Mouse (Mus musculus) liver, postnatal 0 days (tissue): Measurements from ENCODE around the gene Purb. TPM values are rescaled to one million over a fixed set of nuclear protein-coding genes. Genes with fewer than 3 reads are reported as not detected.

Experiments used
- ATAC-seq: fragments of 200-750 bp; cut with Nextera tagmentation; 2 replicates; pipeline ENCODE4 v1.8.0; 2017; ENCODE audit warnings: mild to moderate bottlenecking, moderate library complexity
- DNase-seq: peaks from one replicate; pipeline ENCODE4 v3.0.0-alpha.2; 2016
- H3K27ac ChIP-seq: fragments of 300-500 bp; sonication (generic); 2 replicates; pipeline ENCODE4 v1.5.1; 2014; ENCODE audit warnings: antibody characterized with exemption, moderate library complexity, mild to moderate bottlenecking, low read depth
- H3K27me3 ChIP-seq: fragments of 300-500 bp; sonication (generic); 2 replicates; pipeline ENCODE4 v1.6.1; 2014; ENCODE audit warnings: low read length, control low read depth, mixed read lengths; ENCODE audit not compliant: insufficient read depth
- H3K36me3 ChIP-seq: fragments of 300-500 bp; sonication (generic); replicated peaks from 2 replicates; pipeline ENCODE4 v1.6.1; 2014; ENCODE audit warnings: mild to moderate bottlenecking, control low read depth, low read length, moderate library complexity, mixed read lengths; ENCODE audit not compliant: insufficient read depth
- H3K4me1 ChIP-seq: fragments of 300-500 bp; sonication (generic); 2 replicates; pipeline ENCODE4 v1.6.1; 2014; ENCODE audit warnings: antibody characterized with exemption, mild to moderate bottlenecking, control low read depth; ENCODE audit not compliant: insufficient read depth
- H3K4me2 ChIP-seq: fragments of 300-500 bp; sonication (generic); 2 replicates; pipeline ENCODE4 v1.6.1; 2014; ENCODE audit warnings: low read depth, mild to moderate bottlenecking, low read length, moderate library complexity, mixed read lengths
- H3K4me3 ChIP-seq: fragments of 300-500 bp; sonication (generic); 2 replicates; pipeline ENCODE4 v1.5.1; 2014; ENCODE audit warnings: low read depth, low read length
- H3K9ac ChIP-seq: fragments of 300-500 bp; sonication (generic); replicated peaks from 2 replicates; pipeline ENCODE4 v1.6.1; 2014; ENCODE audit warnings: mild to moderate bottlenecking, moderate library complexity
- H3K9me3 ChIP-seq: fragments of 300-500 bp; sonication (generic); 2 replicates; pipeline ENCODE4 v1.6.1; 2016; ENCODE audit warnings: mild to moderate bottlenecking, control low read depth, low read length, mixed read lengths
- CTCF ChIP-seq: sonication (generic); IDR thresholded peaks from 2 replicates; pipeline ENCODE4 v1.5.1; 2016; ENCODE audit warnings: antibody characterized with exemption, low read depth
- EP300 ChIP-seq: IDR thresholded peaks from 2 replicates; pipeline ENCODE4 v1.6.1; 2016; ENCODE audit warnings: antibody characterized with exemption, low read depth, mild to moderate bottlenecking
- WGBS: fragments of 180-500 bp; shearing (Covaris S2); extraction: QIAGEN DNeasy Blood & Tissue Kit; methylation state at CpG from one replicate; pipeline ENCODE4 v1.1.7; 2014; ENCODE audit not compliant: insufficient replicate concordance; 5-methylcytosine and 5-hydroxymethylcytosine counted together
- polyA plus RNA-seq: library from polyadenylated mRNA; unstranded; fragments of >200 nt; fragmentation: Nextera tagmentation; extraction: Ambion mirVana; gene quantifications from 2 replicates; pipeline ENCODE4 v1.2.1, GENCODE M21; 2015

The Purb gene
- polyA plus RNA-seq = 5.6 and 6.1 TPM in 2 replicates

DNA sequence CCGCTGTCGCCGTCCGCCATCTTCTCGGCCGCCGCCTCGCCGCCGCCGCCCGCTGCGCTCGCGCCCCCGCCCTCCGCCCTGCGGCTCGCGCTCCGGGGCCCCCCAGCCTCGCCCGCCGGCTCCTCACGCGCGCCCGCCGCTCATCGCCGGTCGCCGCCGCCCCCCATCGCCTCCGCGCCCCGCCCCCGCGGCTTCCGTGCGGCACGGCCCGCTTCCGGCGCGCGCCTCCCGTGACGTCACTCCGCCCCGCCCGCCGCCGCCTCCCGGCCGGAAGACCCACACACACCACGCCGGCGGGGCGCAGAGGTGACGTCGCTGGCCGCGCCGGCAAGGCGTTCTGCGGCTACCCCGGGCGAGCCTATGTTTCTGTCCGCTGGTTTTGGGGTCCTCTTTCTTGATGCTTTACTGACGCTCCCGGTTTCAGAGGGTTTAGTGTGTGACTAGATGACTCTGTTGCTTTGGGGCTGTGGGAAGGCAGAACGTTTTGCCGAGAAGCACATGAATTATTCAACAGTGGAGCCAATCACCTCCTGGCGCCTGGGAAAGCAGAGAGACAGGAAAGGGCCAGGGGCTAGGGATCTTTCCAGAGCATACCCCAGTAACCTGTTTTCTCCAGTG, at the start of gene Purb:
Purb (minus strand) TSS at position 51 of the 618 bp plus-strand sequence.
- Histone ChIP-seq H3K36me3 (no peaks in the 10 kb centered on the region; the same call in 1 of the 2 replicates), H3K4me2 (peak within 1 kb of the TSS; percentile 93), H3K4me3 (peak within 1 kb of the TSS; percentile 94), H3K4me1 (peaks cover 32% of the 10 kb centered on the region), H3K9me3 (no peaks in the 10 kb centered on the region), H3K27ac (peak within 1 kb of the TSS; percentile 98), H3K9ac (peak within 1 kb of the TSS; percentile 97), H3K27me3 (no peaks in the 10 kb centered on the region)
- peak; percentile 94 for DNase-seq
- ATAC-seq = peak; percentile 94
- no peak for TF ChIP-seq CTCF
- TF ChIP-seq EP300 = no peak
- under 1% methylated on average over 36 of the region's 76 CpGs for WGBS

DNA sequence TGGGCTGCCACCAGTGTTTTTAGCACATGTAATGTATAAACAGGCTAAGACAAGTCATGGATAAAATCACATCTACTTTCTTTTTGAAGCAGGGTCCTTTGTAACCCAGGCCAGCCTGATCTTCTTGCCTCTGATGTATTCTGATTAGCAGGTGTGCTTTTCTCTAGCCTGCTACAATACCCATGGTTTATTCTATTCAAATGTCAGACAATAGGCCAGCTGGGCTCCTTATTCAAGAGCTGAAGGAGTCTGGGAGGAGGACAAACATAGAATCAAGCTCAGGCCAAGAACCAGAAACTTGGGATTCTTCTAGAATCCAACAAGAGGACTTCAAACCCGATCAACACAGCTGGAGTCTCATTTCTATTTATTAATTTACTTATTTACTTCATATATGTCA, 49.5 kb upstream of the Purb start:
- Histone ChIP-seq H3K4me1 (0 out of 2 replicates have a peak, but pooled peaks cover 11% of the 10 kb centered on the region), H3K36me3 (peaks cover 20% of the 10 kb centered on the region), H3K4me2 (no peak overlapping the region), H3K27me3 (no peaks in the 10 kb centered on the region), H3K4me3 (no peak overlapping the region), H3K27ac (no peak overlapping the region), H3K9ac (no peak overlapping the region), H3K9me3 (no peaks in the 10 kb centered on the region)
- ATAC-seq (no peak), DNase-seq (no peak)
- 88% methylated on average over 1 of the region's 1 CpGs for WGBS
- TF ChIP-seq EP300 (no peak), CTCF (no peak)

DNA sequence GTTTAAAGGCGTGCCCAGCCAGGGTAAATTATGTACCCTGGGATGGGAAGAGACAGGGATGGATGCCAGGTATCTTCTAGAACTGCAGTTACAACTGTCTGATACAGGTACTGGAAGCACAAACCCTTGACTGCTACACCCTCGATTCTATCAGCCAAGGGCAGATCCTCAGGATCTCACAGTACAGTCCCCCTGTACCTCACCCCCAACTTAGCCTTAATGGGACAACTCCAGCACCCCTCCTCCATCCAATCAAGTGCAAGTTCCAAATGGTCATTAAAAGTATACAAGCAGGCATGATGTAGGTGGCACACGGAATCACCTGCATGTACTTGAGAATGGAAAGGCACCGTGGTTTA, 49.1 kb upstream of the Purb start:
- DNase-seq = peak; percentile 10
- no peak overlapping the region for H3K27ac ChIP-seq

DNA sequence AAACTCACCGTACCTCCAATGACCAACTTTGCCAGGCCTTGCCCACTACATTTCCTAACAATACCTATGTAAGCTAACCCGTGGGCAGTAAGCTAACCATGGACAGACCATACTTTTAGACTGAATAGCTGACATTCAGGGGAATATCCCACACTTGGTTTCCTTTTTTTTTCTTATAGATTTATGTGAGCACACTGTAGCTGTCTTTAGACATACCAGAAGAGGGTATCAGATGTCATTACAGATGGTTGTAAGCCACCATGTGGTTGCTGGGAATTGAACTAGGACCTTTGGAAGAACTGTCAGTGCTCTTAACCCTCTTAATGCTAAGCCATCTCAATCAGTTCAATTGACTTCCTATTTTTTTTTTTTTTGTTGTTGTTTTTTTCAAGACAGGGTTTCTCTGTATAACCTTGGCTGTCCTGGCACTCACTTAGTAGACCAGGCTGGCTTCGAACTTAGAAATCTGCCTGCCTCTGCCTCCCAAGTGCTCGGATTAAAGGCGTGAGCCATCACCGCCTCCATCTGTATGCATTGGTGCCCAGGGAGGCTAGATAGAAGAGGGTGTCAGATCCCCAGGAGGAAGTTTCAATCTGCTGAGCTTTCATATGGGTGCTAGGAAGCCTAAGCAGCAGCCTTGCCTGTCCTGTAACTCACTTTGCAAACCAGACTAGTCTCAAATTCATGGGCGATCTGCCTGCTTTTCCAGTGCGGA, 48.6 kb upstream of the Purb start:
- Histone ChIP-seq H3K36me3 (peaks cover 20% of the 10 kb centered on the region), H3K9ac (no peak overlapping the region), H3K27me3 (no peaks in the 10 kb centered on the region), H3K4me3 (no peak overlapping the region), H3K27ac (no peak overlapping the region), H3K4me1 (0 out of 2 replicates have a peak, but pooled peaks cover 11% of the 10 kb centered on the region), H3K4me2 (no peak overlapping the region), H3K9me3 (no peaks in the 10 kb centered on the region)
- DNase-seq (peak; percentile 15), ATAC-seq (no peak)
- 83% methylated on average over 8 of the region's 8 CpGs for WGBS
- TF ChIP-seq EP300 = no peak
- TF ChIP-seq CTCF = no peak

More for the DNA sequence above, 49.1 kb upstream of the Purb start:
- TF ChIP-seq CTCF = no peak
- no peak for TF ChIP-seq EP300
- H3K9ac ChIP-seq = no peak overlapping the region
- H3K27me3 ChIP-seq = no peaks in the 10 kb centered on the region
- no peak for ATAC-seq
- 85% methylated on average over 4 of the region's 4 CpGs for WGBS
- H3K4me1 ChIP-seq = 0 out of 2 replicates have a peak, but pooled peaks cover 11% of the 10 kb centered on the region
- H3K4me2 ChIP-seq = no peak overlapping the region
- no peaks in the 10 kb centered on the region for H3K9me3 ChIP-seq
- H3K36me3 ChIP-seq = peaks cover 20% of the 10 kb centered on the region
- no peak overlapping the region for H3K4me3 ChIP-seq

DNA sequence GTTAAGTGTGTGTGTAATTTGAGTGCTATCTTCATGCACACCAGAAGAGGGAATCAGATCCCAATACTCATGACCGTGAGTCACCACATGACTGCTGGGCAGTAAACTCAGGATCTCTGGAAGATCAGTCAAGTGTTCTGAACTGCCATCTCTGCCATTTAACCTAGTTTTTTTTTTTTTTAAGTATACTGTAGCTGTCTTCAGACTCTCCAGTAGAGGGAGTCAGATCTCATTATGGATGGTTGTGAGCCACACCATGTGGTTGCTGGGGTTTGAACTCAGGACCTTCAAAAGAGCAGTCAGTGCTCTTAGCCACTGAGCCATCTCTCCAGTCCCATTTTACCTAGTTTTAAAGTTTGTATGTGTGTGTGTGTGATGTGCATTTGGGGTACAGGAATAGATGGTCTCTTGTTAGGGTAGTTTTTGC, 48.0 kb upstream of the Purb start:
- Histone ChIP-seq H3K9ac (no peak overlapping the region), H3K4me1 (peaks cover 11% of the 10 kb centered on the region; the same call in 1 of the 2 replicates), H3K4me2 (no peak overlapping the region), H3K4me3 (no peak overlapping the region), H3K27ac (no peak overlapping the region), H3K9me3 (no peaks in the 10 kb centered on the region), H3K27me3 (no peaks in the 10 kb centered on the region), H3K36me3 (peaks cover 20% of the 10 kb centered on the region)
- 34% methylated on average over 1 of the region's 1 CpGs for WGBS
- ATAC-seq (no peak), DNase-seq (peak; percentile 13)
- TF ChIP-seq EP300 (no peak), CTCF (peak; percentile 50)

DNA sequence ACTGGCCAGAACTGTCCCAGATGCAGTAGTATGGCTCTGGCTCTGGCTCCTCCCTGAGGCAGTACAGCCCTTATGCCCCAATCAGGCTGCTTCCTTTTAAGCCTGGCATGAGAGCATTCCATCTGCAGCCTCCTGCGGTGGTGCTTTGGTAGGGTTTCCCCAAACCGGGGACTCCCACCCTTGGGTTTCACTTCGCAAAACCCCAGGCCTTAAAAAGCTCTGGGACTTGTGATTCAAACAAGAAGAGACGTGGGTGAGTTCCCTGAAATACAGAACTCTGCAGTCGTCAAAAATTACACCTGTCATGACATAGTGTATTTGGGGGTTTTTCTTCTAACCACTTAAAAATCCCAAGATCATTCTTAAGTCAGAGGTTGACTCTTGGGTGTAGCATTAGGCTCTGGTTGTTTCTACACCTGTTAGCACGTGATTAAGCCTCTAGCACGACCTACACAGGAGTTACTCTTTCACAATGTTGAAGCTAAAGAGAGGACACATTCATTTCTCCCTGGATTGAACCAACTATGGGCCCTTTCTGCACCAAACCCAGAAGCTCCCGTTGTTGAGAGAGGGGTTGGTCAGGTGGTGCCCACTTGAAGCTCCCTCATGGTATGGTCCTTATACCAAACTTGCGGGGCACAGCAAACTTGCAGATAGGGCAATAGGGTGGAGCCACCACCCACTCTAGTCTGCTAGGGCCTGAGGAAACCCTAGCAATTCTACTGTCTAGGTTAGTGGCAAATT, 47.2 kb upstream of the Purb start:
- Histone ChIP-seq H3K9me3 (no peaks in the 10 kb centered on the region), H3K36me3 (peaks cover 20% of the 10 kb centered on the region), H3K9ac (no peak overlapping the region), H3K27ac (no peak overlapping the region), H3K4me3 (no peak overlapping the region), H3K27me3 (no peaks in the 10 kb centered on the region), H3K4me2 (no peak overlapping the region), H3K4me1 (peaks cover 7% of the 10 kb centered on the region; the same call in 1 of the 2 replicates)
- DNase-seq (peak; percentile 21), ATAC-seq (no peak)
- WGBS = 57% methylated on average over 9 of the region's 9 CpGs
- TF ChIP-seq CTCF (no peak), EP300 (no peak)
